Mouse (Mus musculus) lung, adult 2 months (tissue): Measurements from ENCODE around the gene Degs2.

Experiments
- CTCF ChIP-seq: fragments of 200-500 bp; IDR thresholded peaks from 2 replicates; pipeline ENCODE4 v1.5.1; 2011; ENCODE audit warnings: mild to moderate bottlenecking, low read length, control low read depth; ENCODE audit not compliant: insufficient read depth
- POLR2A ChIP-seq: fragments of 200-500 bp; IDR thresholded peaks from 2 replicates; pipeline ENCODE4 v1.6.1; 2011; ENCODE audit warnings: low read depth, mild to moderate bottlenecking, control low read depth, low read length, borderline replicate concordance; ENCODE audit errors: extremely low read depth

DNA sequence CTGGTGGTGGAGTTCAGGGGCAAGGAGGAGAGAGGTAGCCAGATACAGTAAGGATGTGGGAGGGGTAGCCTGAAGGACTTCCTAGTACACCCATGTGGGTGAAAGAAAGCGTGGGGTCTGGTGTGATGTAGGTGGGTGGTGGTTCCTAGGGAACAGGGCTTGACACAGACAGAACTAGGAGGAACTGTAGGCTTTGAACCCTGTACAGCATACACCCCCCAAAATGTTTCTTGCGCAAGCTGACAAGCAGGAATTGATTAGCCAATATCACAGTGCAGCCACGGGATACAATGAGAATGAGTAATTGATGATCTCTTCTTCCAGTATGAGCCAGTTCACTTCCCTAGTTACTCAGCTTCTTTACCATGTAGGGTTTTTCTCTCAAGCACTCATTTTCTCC lies 63.0 kb downstream of the Degs2 start:
- TF ChIP-seq CTCF (no peak), POLR2A (no peak)
